7 mouse cellular contexts compared by ENCODE assay signal in genomic region chr13:60488131-60488883, GRCm38 (mm10).
DNase-seq lines count a peak whose midpoint lies in the region; ATAC-seq lines count a peak whose summit lies in the region.

No protein-coding gene starts in this region.

- no peak overlapping the region for H3K4me2 ChIP-seq in midbrain, embryonic 14.5 days (ENCODE audit: low read length)
- no peak overlapping the region for H3K4me2 ChIP-seq in midbrain, embryonic 15.5 days
- H3K4me2 ChIP-seq in heart, embryonic 15.5 days = peak overlapping the region; percentile 21

- no peaks in the 10 kb centered on the region for H3K4me1 ChIP-seq in midbrain, embryonic 14.5 days (ENCODE audit: control insufficient read depth, insufficient read depth, low read length)
- H3K4me1 ChIP-seq in midbrain, embryonic 15.5 days = no peaks in the 10 kb centered on the region
- H3K4me1 ChIP-seq in heart, embryonic 15.5 days (replicated peaks) = peaks cover 20% of the 10 kb centered on the region

- H3K27ac ChIP-seq in midbrain, embryonic 14.5 days (replicated peaks; ENCODE audit: low read depth, low read length) = no peak overlapping the region
- no peak overlapping the region for H3K27ac ChIP-seq in midbrain, embryonic 15.5 days
- H3K27ac ChIP-seq in heart, embryonic 15.5 days = peak overlapping the region; percentile 65

- no peaks in the 10 kb centered on the region for H3K9me3 ChIP-seq in midbrain, embryonic 14.5 days (ENCODE audit: control insufficient read depth, low read length)
- H3K9me3 ChIP-seq in midbrain, embryonic 15.5 days = no peaks in the 10 kb centered on the region
- no peaks in the 10 kb centered on the region for H3K9me3 ChIP-seq in heart, embryonic 15.5 days (replicated peaks)

- 80% methylated on average over 13 of the region's 13 CpGs for WGBS in midbrain, embryonic 14.5 days
- 71% methylated on average over 13 of the region's 13 CpGs for WGBS in midbrain, embryonic 15.5 days
- whole genome bisulfite sequencing in heart, embryonic 15.5 days = 42% methylated on average over 13 of the region's 13 CpGs

- no peaks in the 10 kb centered on the region for H3K27me3 ChIP-seq in midbrain, embryonic 14.5 days (ENCODE audit: control insufficient read depth, insufficient read depth, low read length)
- 0 out of 2 replicates have a peak, but pooled peaks cover 3% of the 10 kb centered on the region for H3K27me3 ChIP-seq in midbrain, embryonic 15.5 days (replicated peaks)
- H3K27me3 ChIP-seq in heart, embryonic 15.5 days = no peaks in the 10 kb centered on the region

- H3K9ac ChIP-seq in midbrain, embryonic 14.5 days (replicated peaks; ENCODE audit: low read length) = no peak overlapping the region
- no peak overlapping the region for H3K9ac ChIP-seq in midbrain, embryonic 15.5 days
- H3K9ac ChIP-seq in heart, embryonic 15.5 days = no peak overlapping the region

- ATAC-seq in midbrain, embryonic 14.5 days (ENCODE audit: low FRiP score, low TSS enrichment) = no peak
- ATAC-seq in midbrain, embryonic 15.5 days (replicated peaks) = no peak
- ATAC-seq in heart, embryonic 15.5 days (replicated peaks; ENCODE audit: insufficient number of reproducible peaks, insufficient read depth, low FRiP score, low read depth) = peak; percentile 32; the same call in 1 of the 2 replicates

- peak; percentile 12 for DNase-seq in midbrain, embryonic 14.5 days
- DNase-seq in cerebellum, postnatal 25 days = peak; percentile 55 to 69
- peak; percentile 45 for DNase-seq in left cerebral cortex, adult 11 months (ENCODE audit: low spot score)
- DNase-seq in right cerebral cortex, postnatal 10 days (ENCODE audit: low spot score in 2 of 2) = peak; percentile 78 to 83
- no peak for DNase-seq in thymus, postnatal 10 days (ENCODE audit: low spot score in 2 of 2)

- H3K36me3 ChIP-seq in midbrain, embryonic 14.5 days (ENCODE audit: control insufficient read depth, insufficient read depth, low read length) = no peaks in the 10 kb centered on the region
- H3K36me3 ChIP-seq in midbrain, embryonic 15.5 days (replicated peaks) = no peaks in the 10 kb centered on the region
- no peaks in the 10 kb centered on the region for H3K36me3 ChIP-seq in heart, embryonic 15.5 days

- H3K4me3 ChIP-seq in midbrain, embryonic 14.5 days (replicated peaks; ENCODE audit: low read depth, low read length) = no peak overlapping the region
- H3K4me3 ChIP-seq in midbrain, embryonic 15.5 days = no peak overlapping the region
- H3K4me3 ChIP-seq in heart, embryonic 15.5 days = no peak overlapping the region

Comparison
In these comparisons a context has a peak if more than half of its experiments do, and no peak if none do; other contexts are left out.
1. DNase-seq: peak in midbrain, embryonic 14.5 days (single experiment), cerebellum, postnatal 25 days (2 of 2), left cerebral cortex, adult 11 months (single experiment) and right cerebral cortex, postnatal 10 days (2 of 2); none in thymus, postnatal 10 days (0 of 2).